Mouse (Mus musculus): ENCODE results near the gene Apol10b. TPM values are rescaled to one million over a fixed set of nuclear protein-coding genes. Genes with fewer than 3 reads are reported as not detected.
"Not testable (repeated sequence)": the region's sequence is repeated elsewhere in the genome, so short reads cannot be mapped to it uniquely, and the experiment has no call there.

Gene Apol10b
- polyA plus RNA-seq, 1 experiment from 2014 or later = not detected

DNA sequence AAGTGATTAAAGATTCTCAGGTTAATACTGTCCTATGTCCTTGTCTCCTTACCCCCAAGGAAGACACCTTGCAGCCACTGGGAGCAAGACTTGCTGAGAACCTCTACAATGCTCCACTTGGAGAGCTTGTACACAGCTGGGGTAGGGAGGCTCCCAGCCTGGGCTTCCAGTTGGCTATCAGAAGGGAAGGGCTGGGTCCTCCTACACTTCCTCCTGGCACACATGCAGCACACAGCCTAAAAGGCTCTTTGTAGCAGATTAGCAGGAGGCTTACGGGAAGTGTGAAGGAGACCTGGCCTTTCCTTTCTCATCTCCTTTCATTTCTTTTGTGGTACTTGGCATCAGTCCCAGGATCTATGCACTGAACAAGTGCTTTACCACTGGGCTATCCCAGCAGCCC lies 14.2 kb downstream of the Apol10b start:
- no peaks in the 10 kb centered on the region for H3K27me3 ChIP-seq (replicated peaks)
- ATAC-seq (ENCODE audit: low FRiP score) = no peak
- no peak overlapping the region for H3K9ac ChIP-seq (replicated peaks)
- 0 out of 2 replicates have a peak, but pooled peaks cover 3% of the 10 kb centered on the region for H3K9me3 ChIP-seq (replicated peaks)
- H3K4me1 ChIP-seq = no peaks in the 10 kb centered on the region
- WGBS = 31% methylated on average over 1 of the region's 1 CpGs
- no peak overlapping the region for H3K27ac ChIP-seq (replicated peaks)
- H3K36me3 ChIP-seq = no peaks in the 10 kb centered on the region
- no peak overlapping the region for H3K4me2 ChIP-seq
- no peak overlapping the region for H3K4me3 ChIP-seq (replicated peaks)

DNA sequence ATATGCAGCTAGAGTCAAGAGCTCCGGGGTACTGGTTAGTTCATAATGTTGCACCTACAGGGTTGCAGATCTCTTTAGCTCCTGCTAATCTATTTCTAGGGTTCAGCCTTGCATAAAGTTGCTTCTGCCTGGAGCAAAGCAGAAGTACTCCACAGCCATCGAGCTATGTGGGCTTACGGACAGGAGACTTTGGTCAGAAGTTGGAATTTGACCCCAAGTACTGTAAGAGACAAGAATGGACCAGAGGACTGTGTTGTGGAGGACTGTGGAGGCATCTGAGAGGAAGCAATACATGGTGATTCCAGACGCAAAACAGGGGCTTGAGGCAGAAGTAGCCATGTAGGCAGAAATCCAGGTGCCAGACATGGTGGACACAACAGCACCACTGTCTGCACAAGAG lies 16.6 kb downstream of the Apol10b start:
- H3K27me3 ChIP-seq (replicated peaks) = no peaks in the 10 kb centered on the region
- H3K9ac ChIP-seq (replicated peaks) = no peak overlapping the region
- no peak overlapping the region for H3K4me2 ChIP-seq
- 0 out of 2 replicates have a peak, but pooled peaks cover 3% of the 10 kb centered on the region for H3K9me3 ChIP-seq (replicated peaks)
- no peak for ATAC-seq (ENCODE audit: low FRiP score)
- no peak overlapping the region for H3K27ac ChIP-seq (replicated peaks)
- no peaks in the 10 kb centered on the region for H3K36me3 ChIP-seq
- no peak overlapping the region for H3K4me3 ChIP-seq (replicated peaks)
- H3K4me1 ChIP-seq = no peaks in the 10 kb centered on the region
- 96% methylated on average over 4 of the region's 4 CpGs for WGBS

DNA sequence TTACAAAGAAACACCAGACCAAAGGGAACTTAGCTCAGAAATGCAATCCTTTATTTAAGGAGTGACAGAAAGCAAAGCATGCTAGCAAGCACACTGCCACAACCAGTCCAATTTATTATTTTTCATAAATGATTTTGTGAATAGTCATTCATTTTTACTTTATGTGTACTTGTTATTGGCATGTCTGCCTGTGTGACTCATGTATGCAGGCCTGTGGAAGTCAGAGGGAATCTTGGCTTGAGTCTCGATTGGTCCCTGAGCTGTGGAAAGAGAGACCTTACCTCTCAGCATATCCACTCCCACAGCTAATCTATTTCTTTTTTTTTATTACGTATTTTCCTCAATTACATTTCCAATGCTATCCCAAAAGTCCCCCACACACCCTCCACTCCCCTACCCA lies 17.1 kb downstream of the Apol10b start:
- no peak for ATAC-seq (ENCODE audit: low FRiP score)
- Histone ChIP-seq H3K4me2 (no peak overlapping the region), H3K27me3 (replicated peaks) (no peaks in the 10 kb centered on the region), H3K36me3 (no peaks in the 10 kb centered on the region), H3K27ac (replicated peaks) (no peak overlapping the region), H3K4me3 (replicated peaks) (no peak overlapping the region), H3K4me1 (no peaks in the 10 kb centered on the region), H3K9me3 (replicated peaks) (0 out of 2 replicates have a peak, but pooled peaks cover 3% of the 10 kb centered on the region), H3K9ac (replicated peaks) (no peak overlapping the region)
- WGBS = 92% methylated on average over 2 of the region's 2 CpGs

- no peaks in the 10 kb centered on the region for H3K9me3 ChIP-seq (replicated peaks)
- no peak for ATAC-seq (ENCODE audit: low FRiP score)
- no peaks in the 10 kb centered on the region for H3K36me3 ChIP-seq
- no peak overlapping the region for H3K4me2 ChIP-seq
- H3K9ac ChIP-seq (replicated peaks) = no peak overlapping the region
- H3K27ac ChIP-seq (replicated peaks) = no peak overlapping the region
- H3K4me1 ChIP-seq = no peaks in the 10 kb centered on the region
- no peaks in the 10 kb centered on the region for H3K27me3 ChIP-seq (replicated peaks)
- no peak overlapping the region for H3K4me3 ChIP-seq (replicated peaks)
Observed at GRCm38 (mm10) chr15:77563219-77563618, 32.7 kb downstream of the Apol10b start.

DNA sequence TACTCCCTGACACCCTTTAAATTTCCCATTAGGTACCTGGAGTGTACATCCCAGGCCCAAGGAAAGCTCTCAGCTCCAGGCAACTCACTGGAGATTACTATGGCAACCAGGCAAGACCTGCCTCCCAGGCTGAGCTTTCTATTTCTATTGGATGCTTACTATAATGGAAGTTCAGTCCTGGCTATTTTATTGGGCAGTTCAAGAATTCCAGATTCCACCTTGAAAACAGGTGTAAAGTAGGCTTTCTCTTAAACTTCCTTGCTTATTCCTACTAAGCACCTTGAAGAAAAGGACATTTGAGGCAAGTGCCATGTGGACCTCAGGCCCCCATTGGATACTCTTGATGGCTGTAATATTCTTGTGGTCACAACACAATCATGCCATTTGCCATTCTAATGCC lies 34.1 kb downstream of the Apol10b start, which contains the start of gene 1700025B11Rik:
TSS of gene 1700025B11Rik (minus strand) at position 101 of the 400 bp plus-strand sequence.
- no peaks in the 10 kb centered on the region for H3K36me3 ChIP-seq
- no peak within 1 kb of the TSS for H3K4me3 ChIP-seq (replicated peaks)
- H3K27me3 ChIP-seq (replicated peaks) = no peaks in the 10 kb centered on the region
- ATAC-seq (ENCODE audit: low FRiP score) = no peak
- no peaks in the 10 kb centered on the region for H3K9me3 ChIP-seq (replicated peaks)
- no peak within 1 kb of the TSS for H3K9ac ChIP-seq (replicated peaks)
- no peak within 1 kb of the TSS for H3K27ac ChIP-seq (replicated peaks)
- no peaks in the 10 kb centered on the region for H3K4me1 ChIP-seq
- no peak within 1 kb of the TSS for H3K4me2 ChIP-seq

GRCm38 (mm10) chr15:77539221-77539620 lies 56.7 kb downstream of the Apol10b start:
- H3K36me3 ChIP-seq; H3K9ac ChIP-seq (replicated peaks); H3K27me3 ChIP-seq (replicated peaks); ATAC-seq (ENCODE audit: low FRiP score); H3K4me1 ChIP-seq; H3K4me2 ChIP-seq; H3K27ac ChIP-seq (replicated peaks); H3K4me3 ChIP-seq (replicated peaks); H3K9me3 ChIP-seq (replicated peaks): not testable (repeated sequence)
- WGBS = 48% methylated on average over 1 of the region's 1 CpGs

Other genes starting within 250 kb of the Apol10b start
- gene Apol7a, start 197.0 kb downstream of the Apol10b start, polyA plus RNA-seq (2015; fragmentation: Nextera tagmentation; extraction: Ambion mirVana) = 0.19 TPM in 1 of 2 replicates, not detected in the other
- 0.28 and 0.37 TPM in 2 replicates for gene Apol9a, start 185.0 kb downstream of the Apol10b start, polyA plus RNA-seq (2015; fragmentation: Nextera tagmentation; extraction: Ambion mirVana)
- gene Apol7b, start 148.6 kb downstream of the Apol10b start, polyA plus RNA-seq (2015; fragmentation: Nextera tagmentation; extraction: Ambion mirVana) = not detected in 2 replicates
- gene Apol10a, start 119.1 kb downstream of the Apol10b start, polyA plus RNA-seq (2015; fragmentation: Nextera tagmentation; extraction: Ambion mirVana) = not detected in 2 replicates
- gene Apol11a, start 87.9 kb downstream of the Apol10b start, polyA plus RNA-seq (2015; fragmentation: Nextera tagmentation; extraction: Ambion mirVana) = not detected in 2 replicates
- gene Apol7c, start 62.8 kb downstream of the Apol10b start, polyA plus RNA-seq (2015; fragmentation: Nextera tagmentation; extraction: Ambion mirVana) = 0.40 TPM in 1 of 2 replicates, not detected in the other
- not detected in 2 replicates for gene 1700025B11Rik, start 34.2 kb downstream of the Apol10b start, polyA plus RNA-seq (2015; fragmentation: Nextera tagmentation; extraction: Ambion mirVana)
- not detected in 2 replicates for gene Gm36245, start 3.1 kb upstream of the Apol10b start, polyA plus RNA-seq (2015; fragmentation: Nextera tagmentation; extraction: Ambion mirVana)
- gene Apol11b, start 47.2 kb upstream of the Apol10b start, polyA plus RNA-seq (2015; fragmentation: Nextera tagmentation; extraction: Ambion mirVana) = 0.10 TPM in 1 of 2 replicates, not detected in the other
- 0.65 TPM in 1 of 2 replicates, not detected in the other for gene Apol7e, start 102.7 kb upstream of the Apol10b start, polyA plus RNA-seq (2015; fragmentation: Nextera tagmentation; extraction: Ambion mirVana)
- gene Apol9b, start 132.9 kb upstream of the Apol10b start, polyA plus RNA-seq (2015; fragmentation: Nextera tagmentation; extraction: Ambion mirVana) = 0.17 TPM in 1 of 2 replicates, not detected in the other
- 0.19 and 0.49 TPM in 2 replicates for gene Apol8, start 160.9 kb upstream of the Apol10b start, polyA plus RNA-seq (2015; fragmentation: Nextera tagmentation; extraction: Ambion mirVana)
- gene Myh9, start 246.1 kb upstream of the Apol10b start, polyA plus RNA-seq (2015; fragmentation: Nextera tagmentation; extraction: Ambion mirVana) = 9.6 and 17.7 TPM in 2 replicates